Mouse (Mus musculus) embryonic fibroblast, embryonic 13.5 days (primary cell): ENCODE results near the gene Fam69a. TPM values are rescaled to one million over a fixed set of nuclear protein-coding genes. Genes with fewer than 3 reads are reported as not detected.

ENCODE experiments used
- H3K27ac ChIP-seq: 2 replicates; pipeline ENCODE4 v1.5.1; 2012; ENCODE audit warnings: low read length, control low read depth, inconsistent platforms; ENCODE audit not compliant: insufficient read depth
- H3K4me1 ChIP-seq: 2 replicates; pipeline ENCODE4 v1.6.1; 2011; ENCODE audit warnings: low read length; ENCODE audit not compliant: control insufficient read depth, insufficient read depth
- H3K4me3 ChIP-seq: 2 replicates; pipeline ENCODE4 v1.5.1; 2011; ENCODE audit warnings: mild to moderate bottlenecking, control low read depth, low read length; ENCODE audit not compliant: insufficient read depth
- CTCF ChIP-seq: IDR thresholded peaks from 2 replicates; pipeline ENCODE4 v1.5.1; 2011; ENCODE audit warnings: mild to moderate bottlenecking, control low read depth, low read length, moderate library complexity, borderline replicate concordance; ENCODE audit not compliant: insufficient read depth
- POLR2A ChIP-seq: IDR thresholded peaks from 2 replicates; pipeline ENCODE4 v1.6.1; 2011; ENCODE audit warnings: low read depth, mild to moderate bottlenecking, control low read depth, low read length, moderate library complexity
- polyA plus RNA-seq: library from polyadenylated mRNA; stranded (reverse); fragments of >200 nt; gene quantifications from 2 replicates; pipeline ENCODE4 v1.2.4, GENCODE M21; 2011; ENCODE audit warnings: low read depth; ENCODE audit not compliant: missing spikeins, insufficient read length

Gene Fam69a
- polyA plus RNA-seq, 1 experiment = 15.4 TPM

DNA sequence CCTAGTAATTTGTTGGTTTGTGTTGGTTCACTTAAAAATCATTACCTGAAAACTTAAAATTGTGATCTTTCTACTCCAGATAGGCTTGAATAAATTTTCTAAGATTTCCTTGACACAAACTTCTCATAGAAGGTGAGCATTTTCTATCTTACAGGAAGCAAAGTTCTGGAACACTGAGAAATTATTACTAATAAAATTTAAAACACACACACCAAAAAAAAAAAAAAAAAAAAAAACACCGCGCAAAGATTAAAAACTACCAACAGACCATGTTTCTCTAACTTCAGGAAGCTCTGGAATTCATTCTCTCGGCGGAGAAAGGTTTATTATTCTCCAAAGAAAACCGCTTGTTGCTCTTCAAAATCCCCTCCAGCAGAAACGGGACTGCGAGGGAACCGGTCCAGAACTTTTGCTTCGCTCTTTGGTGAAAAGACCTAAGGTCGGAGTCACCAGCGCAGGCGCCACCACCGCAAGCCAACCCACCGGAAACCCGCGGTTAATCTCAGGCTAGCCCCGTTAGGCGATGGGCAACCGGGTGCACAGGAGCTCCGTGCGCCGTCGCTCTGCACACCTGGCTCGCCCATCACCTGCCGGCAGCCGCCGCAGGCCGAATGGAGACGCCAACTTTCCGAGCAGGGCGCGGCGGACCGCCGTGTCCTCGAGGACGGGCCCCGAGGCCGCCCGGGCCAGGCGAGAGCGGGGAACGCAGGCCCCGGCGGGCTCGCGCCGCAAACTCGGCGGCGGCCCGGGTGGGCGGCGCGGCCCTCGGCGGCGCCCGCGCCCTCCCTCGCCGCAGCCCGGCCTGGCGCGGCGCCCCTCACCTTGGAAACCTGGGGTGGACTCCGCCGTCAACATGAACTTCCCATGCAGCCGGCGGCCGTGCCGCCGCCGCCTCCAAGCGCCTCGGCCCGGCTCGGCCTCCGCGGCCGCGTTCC is 118.6 kb downstream of the Fam69a start:
- Histone ChIP-seq H3K27ac (peak overlapping the region; percentile 54), H3K4me3 (peak overlapping the region; percentile 61), H3K4me1 (no peaks in the 10 kb centered on the region; the same call in none of the 2 replicates)
- no peak for TF ChIP-seq CTCF
- TF ChIP-seq POLR2A = peak; percentile 79

- TF ChIP-seq CTCF = no peak
- no peak for TF ChIP-seq POLR2A
- no peak overlapping the region for H3K4me3 ChIP-seq
- H3K27ac ChIP-seq = no peak overlapping the region
- H3K4me1 ChIP-seq = no peaks in the 10 kb centered on the region; the same call in none of the 2 replicates
These were observed 120.5 kb downstream of the Fam69a start for GRCm38 (mm10) chr5:107866127-107867126.

DNA sequence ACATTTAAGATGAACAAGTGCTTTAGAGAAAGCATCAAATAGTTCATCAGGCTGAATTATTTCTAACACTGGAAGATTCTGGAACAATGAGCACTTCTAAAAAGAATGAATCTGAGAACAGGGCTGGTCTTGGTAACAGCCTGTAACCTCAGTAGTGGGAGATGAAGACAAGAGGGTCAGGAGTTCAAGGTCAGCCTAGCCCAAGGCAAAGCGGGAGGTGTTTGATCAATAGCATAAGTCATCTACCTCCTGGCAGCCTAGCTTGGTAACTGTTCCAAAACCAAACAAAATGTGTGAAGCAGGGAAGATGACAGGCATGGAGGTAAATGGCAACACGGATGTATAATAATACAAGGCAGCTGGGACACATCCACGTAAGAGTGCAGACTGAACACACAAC is 122.9 kb downstream of the Fam69a start:
- H3K4me1 ChIP-seq = no peaks in the 10 kb centered on the region; the same call in none of the 2 replicates
- no peak overlapping the region for H3K27ac ChIP-seq
- no peak for TF ChIP-seq POLR2A
- no peak for TF ChIP-seq CTCF
- no peak overlapping the region for H3K4me3 ChIP-seq

- no peak overlapping the region for H3K4me3 ChIP-seq
- TF ChIP-seq POLR2A (no peak), CTCF (no peak; the same call in 1 of the 2 replicates)
- H3K27ac ChIP-seq = no peak overlapping the region
- H3K4me1 ChIP-seq = no peaks in the 10 kb centered on the region
These were observed 127.9 kb downstream of the Fam69a start for GRCm38 (mm10) chr5:107858963-107859362.

Other genes starting within 250 kb of the Fam69a start
- not detected in 2 replicates for gene Ube2d2b, start 157.0 kb downstream of the Fam69a start, polyA plus RNA-seq
- 56.6 and 60.6 TPM in 2 replicates for gene Evi5, start 112.0 kb downstream of the Fam69a start, polyA plus RNA-seq
- 74.5 and 90.8 TPM in 2 replicates for gene Rpl5, start 86.6 kb downstream of the Fam69a start, polyA plus RNA-seq
- 29.2 and 35.3 TPM in 2 replicates for gene Mtf2, start 78.6 kb upstream of the Fam69a start, polyA plus RNA-seq
- 61.1 and 68.8 TPM in 2 replicates for gene Tmed5, start 145.5 kb upstream of the Fam69a start, polyA plus RNA-seq
- gene Ccdc18, start 145.8 kb upstream of the Fam69a start, polyA plus RNA-seq = 3.5 and 7.5 TPM in 2 replicates